Mouse (Mus musculus) liver, postnatal 0 days (tissue): Measurements from ENCODE around the gene Fam133b. TPM values are rescaled to one million over a fixed set of nuclear protein-coding genes. Genes with fewer than 3 reads are reported as not detected.

Source experiments
- ATAC-seq: fragments of 200-750 bp; cut with Nextera tagmentation; 2 replicates; pipeline ENCODE4 v1.8.0; 2017; ENCODE audit warnings: mild to moderate bottlenecking, moderate library complexity
- DNase-seq: peaks from one replicate; pipeline ENCODE4 v3.0.0-alpha.2; 2016
- H3K27ac ChIP-seq: fragments of 300-500 bp; sonication (generic); 2 replicates; pipeline ENCODE4 v1.5.1; 2014; ENCODE audit warnings: antibody characterized with exemption, moderate library complexity, mild to moderate bottlenecking, low read depth
- H3K27me3 ChIP-seq: fragments of 300-500 bp; sonication (generic); 2 replicates; pipeline ENCODE4 v1.6.1; 2014; ENCODE audit warnings: low read length, control low read depth, mixed read lengths; ENCODE audit not compliant: insufficient read depth
- H3K36me3 ChIP-seq: fragments of 300-500 bp; sonication (generic); replicated peaks from 2 replicates; pipeline ENCODE4 v1.6.1; 2014; ENCODE audit warnings: mild to moderate bottlenecking, control low read depth, low read length, moderate library complexity, mixed read lengths; ENCODE audit not compliant: insufficient read depth
- H3K4me1 ChIP-seq: fragments of 300-500 bp; sonication (generic); 2 replicates; pipeline ENCODE4 v1.6.1; 2014; ENCODE audit warnings: antibody characterized with exemption, mild to moderate bottlenecking, control low read depth; ENCODE audit not compliant: insufficient read depth
- H3K4me2 ChIP-seq: fragments of 300-500 bp; sonication (generic); 2 replicates; pipeline ENCODE4 v1.6.1; 2014; ENCODE audit warnings: low read depth, mild to moderate bottlenecking, low read length, moderate library complexity, mixed read lengths
- H3K4me3 ChIP-seq: fragments of 300-500 bp; sonication (generic); 2 replicates; pipeline ENCODE4 v1.5.1; 2014; ENCODE audit warnings: low read depth, low read length
- H3K9ac ChIP-seq: fragments of 300-500 bp; sonication (generic); replicated peaks from 2 replicates; pipeline ENCODE4 v1.6.1; 2014; ENCODE audit warnings: mild to moderate bottlenecking, moderate library complexity
- H3K9me3 ChIP-seq: fragments of 300-500 bp; sonication (generic); 2 replicates; pipeline ENCODE4 v1.6.1; 2016; ENCODE audit warnings: mild to moderate bottlenecking, control low read depth, low read length, mixed read lengths
- CTCF ChIP-seq: sonication (generic); IDR thresholded peaks from 2 replicates; pipeline ENCODE4 v1.5.1; 2016; ENCODE audit warnings: antibody characterized with exemption, low read depth
- EP300 ChIP-seq: IDR thresholded peaks from 2 replicates; pipeline ENCODE4 v1.6.1; 2016; ENCODE audit warnings: antibody characterized with exemption, low read depth, mild to moderate bottlenecking
- WGBS: fragments of 180-500 bp; shearing (Covaris S2); extraction: QIAGEN DNeasy Blood & Tissue Kit; methylation state at CpG from one replicate; pipeline ENCODE4 v1.1.7; 2014; ENCODE audit not compliant: insufficient replicate concordance; 5-methylcytosine and 5-hydroxymethylcytosine counted together
- polyA plus RNA-seq: library from polyadenylated mRNA; unstranded; fragments of >200 nt; fragmentation: Nextera tagmentation; extraction: Ambion mirVana; gene quantifications from 2 replicates; pipeline ENCODE4 v1.2.1, GENCODE M21; 2015

Gene Fam133b
- polyA plus RNA-seq: 10.6 and 11.1 TPM in 2 replicates

DNA sequence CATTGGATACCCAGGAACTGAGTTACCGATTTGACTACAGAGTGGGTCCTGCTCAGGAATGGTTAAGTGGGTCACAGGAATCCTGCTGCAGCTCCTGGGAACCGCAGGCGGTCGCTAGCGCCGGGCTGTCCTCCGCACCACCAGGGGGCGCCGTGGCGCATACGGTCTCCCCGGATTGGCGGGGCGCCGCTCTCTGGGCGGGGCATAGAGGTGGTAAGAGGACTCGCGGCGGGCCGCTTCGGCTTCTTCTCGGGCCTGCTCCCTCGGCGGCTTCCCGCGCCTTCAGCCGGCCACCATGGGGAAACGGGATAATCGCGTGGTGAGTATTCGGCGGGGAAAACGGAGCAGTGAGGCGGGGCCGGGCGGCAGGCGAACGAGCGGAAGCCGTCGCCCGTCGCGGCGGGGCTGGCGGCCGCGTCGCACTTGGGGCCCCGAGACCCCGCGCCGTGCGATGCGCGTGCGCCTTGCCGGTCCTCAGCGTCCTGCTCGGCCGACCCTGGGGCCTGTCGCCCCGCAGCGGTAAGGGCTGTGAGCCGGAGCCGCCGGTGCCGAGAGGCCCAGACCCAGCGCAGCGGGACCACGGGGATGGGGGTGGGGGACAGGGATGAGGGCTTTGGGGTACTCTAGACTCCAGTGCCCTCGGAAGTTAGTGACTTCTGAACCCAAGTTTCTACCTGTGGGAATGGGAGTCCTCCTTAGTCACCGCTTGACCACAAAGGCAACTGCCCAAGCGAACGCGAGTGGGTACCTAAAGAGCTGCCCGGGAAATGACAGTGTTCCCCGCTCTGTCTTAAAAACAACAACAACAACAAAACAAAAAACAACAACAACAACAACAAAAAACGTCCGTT lies at the start of gene Fam133b:
TSS of gene Fam133b (plus strand) at position 205 of the 851 bp plus-strand sequence.
- Histone ChIP-seq H3K4me1 (peaks cover 21% of the 10 kb centered on the region), H3K4me2 (peak within 1 kb of the TSS; percentile 80), H3K27me3 (no peaks in the 10 kb centered on the region), H3K4me3 (peak within 1 kb of the TSS; percentile 92), H3K36me3 (0 out of 2 replicates have a peak, but pooled peaks cover 5% of the 10 kb centered on the region), H3K9me3 (no peaks in the 10 kb centered on the region), H3K27ac (peak within 1 kb of the TSS; percentile 93), H3K9ac (peak within 1 kb of the TSS; percentile 94)
- 2% methylated on average over 77 of the region's 80 CpGs for WGBS
- DNase-seq (peak; percentile 97), ATAC-seq (peak; percentile 97)
- TF ChIP-seq CTCF: peak; percentile 99
- TF ChIP-seq EP300: no peak

- no peak overlapping the region for H3K9ac ChIP-seq
- no peaks in the 10 kb centered on the region for H3K36me3 ChIP-seq
- DNase-seq (no peak), ATAC-seq (0 out of 2 replicates have a peak, but pooled peaks have one; percentile 6)
- 75% methylated on average over 9 of the region's 9 CpGs for WGBS
- H3K9me3 ChIP-seq: no peaks in the 10 kb centered on the region
- no peak for TF ChIP-seq CTCF
- no peak for TF ChIP-seq EP300
- peaks cover 39% of the 10 kb centered on the region for H3K4me1 ChIP-seq
- H3K4me2 ChIP-seq: no peak overlapping the region
- H3K27me3 ChIP-seq: no peaks in the 10 kb centered on the region
- peak overlapping the region; percentile 61; the same call in 1 of the 2 replicates for H3K27ac ChIP-seq
- no peak overlapping the region for H3K4me3 ChIP-seq
These were observed 49.7 kb upstream of the Fam133b start for GRCm38 (mm10) chr5:3493968-3494367.

DNA sequence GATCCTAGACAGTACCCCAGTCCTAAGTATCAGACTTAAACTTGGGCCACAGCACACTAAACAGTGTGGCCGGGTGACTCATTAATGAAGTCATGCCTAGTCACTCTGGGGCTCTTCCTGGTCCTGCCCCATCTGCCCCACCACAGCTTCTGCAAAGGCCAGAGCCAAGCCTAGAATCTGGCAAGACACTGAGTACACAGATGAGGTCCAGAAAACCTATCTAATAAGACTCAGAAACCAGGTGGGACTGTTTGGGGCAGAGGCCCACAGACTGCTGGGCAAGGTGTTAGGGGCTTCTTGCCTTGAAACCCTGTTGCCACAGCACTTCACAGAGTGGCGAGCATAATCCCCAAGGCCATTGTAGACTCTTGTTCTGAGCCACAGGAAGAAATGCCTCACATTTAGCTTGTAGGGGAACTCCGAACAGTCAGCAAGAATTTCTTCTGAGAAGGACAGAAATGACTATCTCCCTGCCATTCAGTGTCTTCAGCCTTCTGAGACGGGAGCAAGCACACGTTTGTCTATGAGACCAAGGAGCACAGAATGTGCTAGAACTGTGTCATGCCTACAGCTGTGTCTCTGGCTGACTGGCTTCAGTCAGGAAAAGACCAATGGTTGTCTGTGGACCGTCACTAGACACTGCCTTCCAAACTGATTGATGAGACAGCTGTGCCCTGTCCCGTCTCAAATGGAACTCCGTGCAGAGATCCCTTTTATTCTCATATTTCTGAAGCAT lies 49.0 kb upstream of the Fam133b start:
- Histone ChIP-seq H3K9ac (no peak overlapping the region), H3K27ac (peak overlapping the region; percentile 61), H3K4me2 (no peak overlapping the region), H3K36me3 (no peaks in the 10 kb centered on the region), H3K4me1 (peaks cover 39% of the 10 kb centered on the region), H3K9me3 (no peaks in the 10 kb centered on the region), H3K4me3 (no peak overlapping the region), H3K27me3 (no peaks in the 10 kb centered on the region)
- ATAC-seq (peak; percentile 45), DNase-seq (no peak)
- no peak for TF ChIP-seq CTCF
- no peak for TF ChIP-seq EP300
- 62% methylated on average over 8 of the region's 8 CpGs for WGBS

GRCm38 (mm10) chr5:3497505-3497925 lies 46.1 kb upstream of the Fam133b start:
- ATAC-seq (no peak), DNase-seq (no peak)
- H3K4me2 ChIP-seq: no peak overlapping the region
- no peak overlapping the region for H3K4me3 ChIP-seq
- H3K36me3 ChIP-seq: no peaks in the 10 kb centered on the region
- H3K9me3 ChIP-seq: no peaks in the 10 kb centered on the region
- 30% methylated on average over 5 of the region's 5 CpGs for WGBS
- H3K27ac ChIP-seq: peak overlapping the region; percentile 60
- H3K9ac ChIP-seq: no peak overlapping the region
- H3K27me3 ChIP-seq: no peaks in the 10 kb centered on the region
- H3K4me1 ChIP-seq: peaks cover 44% of the 10 kb centered on the region
- TF ChIP-seq CTCF: no peak
- peak; percentile 91 for TF ChIP-seq EP300

GRCm38 (mm10) chr5:3500298-3500697 lies 43.3 kb upstream of the Fam133b start:
- Histone ChIP-seq H3K27ac (0 out of 2 replicates have a peak overlapping the region, but pooled peaks have one; percentile 16), H3K4me3 (no peak overlapping the region), H3K27me3 (no peaks in the 10 kb centered on the region), H3K4me1 (peaks cover 52% of the 10 kb centered on the region), H3K9ac (no peak overlapping the region), H3K9me3 (no peaks in the 10 kb centered on the region), H3K36me3 (no peaks in the 10 kb centered on the region), H3K4me2 (no peak overlapping the region)
- WGBS: 71% methylated on average over 5 of the region's 5 CpGs
- no peak for DNase-seq
- no peak for TF ChIP-seq EP300
- no peak for TF ChIP-seq CTCF
- ATAC-seq: no peak
